Mouse (Mus musculus): Measurements from ENCODE around the gene Il7r.

GRCm38 (mm10) chr15:9571896-9572295, 41.9 kb upstream of the Il7r start:
- TF ChIP-seq CTCF (IDR thresholded peaks at IDR 0.05; ENCODE audit: borderline replicate concordance, insufficient read depth, low read depth, low read length) (no peak), POLR2A (IDR thresholded peaks at IDR 0.05; ENCODE audit: borderline replicate concordance, insufficient read depth, low read length) (no peak)
